ENCODE assay signal across 8 mouse cellular contexts in genomic region chr15:28024965-28025338, GRCm38 (mm10). TPM values are rescaled to one million over a fixed set of nuclear protein-coding genes. Genes with fewer than 3 reads are reported as not detected.
A peak's percentile ranks its signal among the peaks of the same experiment; 100 is the strongest.
DNase-seq lines count a peak whose midpoint lies in the region; ATAC-seq and TF ChIP-seq lines count a peak whose summit lies in the region.

No protein-coding gene starts in this region.

- H3K27ac ChIP-seq in intestine, embryonic 14.5 days (ENCODE audit: low read depth) = peak overlapping the region; percentile 95
- H3K27ac ChIP-seq in liver, embryonic 11.5 days (ENCODE audit: low read depth, low read length) = peak overlapping the region; percentile 86
- H3K27ac ChIP-seq in testis, adult 2 months (ENCODE audit: control insufficient read depth, insufficient read depth, low read depth, low read length) = no peak overlapping the region; the same call in 1 of the 2 replicates

- peaks cover 35% of the 10 kb centered on the region for H3K4me1 ChIP-seq in intestine, embryonic 14.5 days (replicated peaks; ENCODE audit: control insufficient read depth, insufficient read depth, low read length)
- H3K4me1 ChIP-seq in liver, embryonic 11.5 days (replicated peaks; ENCODE audit: control insufficient read depth, insufficient read depth, low read length) = peaks cover 21% of the 10 kb centered on the region
- H3K4me1 ChIP-seq in testis, adult 2 months (ENCODE audit: control insufficient read depth, insufficient read depth, low read length) = peaks cover 17% of the 10 kb centered on the region

- WGBS in intestine, embryonic 14.5 days = under 1% methylated on average over 52 of the region's 54 CpGs
- WGBS in liver, embryonic 11.5 days = under 1% methylated on average over 41 of the region's 54 CpGs

- no peaks in the 10 kb centered on the region for H3K9me3 ChIP-seq in intestine, embryonic 14.5 days (ENCODE audit: control insufficient read depth, low read length)
- H3K9me3 ChIP-seq in liver, embryonic 11.5 days (ENCODE audit: control insufficient read depth, low read length) = no peaks in the 10 kb centered on the region

- no peak for TF ChIP-seq POLR2A in testis, adult 2 months (IDR thresholded peaks at IDR 0.05; ENCODE audit: control insufficient read depth, low read depth, low read length)

- peak overlapping the region; percentile 55 for H3K4me2 ChIP-seq in intestine, embryonic 14.5 days (ENCODE audit: low read length)
- H3K4me2 ChIP-seq in liver, embryonic 11.5 days = peak overlapping the region; percentile 91

- H3K27me3 ChIP-seq in intestine, embryonic 14.5 days (replicated peaks; ENCODE audit: control insufficient read depth, insufficient read depth, low read length) = no peaks in the 10 kb centered on the region
- H3K27me3 ChIP-seq in liver, embryonic 11.5 days (replicated peaks; ENCODE audit: control insufficient read depth, insufficient read depth, low read length) = peaks cover 33% of the 10 kb centered on the region
- no peaks in the 10 kb centered on the region; the same call in 1 of the 2 replicates for H3K27me3 ChIP-seq in testis, adult 2 months (ENCODE audit: control insufficient read depth, insufficient read depth, low read length)

- no peak for TF ChIP-seq CTCF in testis, adult 2 months (IDR thresholded peaks at IDR 0.05; ENCODE audit: control insufficient read depth, insufficient read depth, insufficient replicate concordance, low read depth, low read length)

- peak; percentile 9; the same call in 1 of the 2 replicates for ATAC-seq in intestine, embryonic 14.5 days (replicated peaks; ENCODE audit: low FRiP score, low TSS enrichment, low read depth)
- peak; percentile 4 for ATAC-seq in liver, embryonic 11.5 days (replicated peaks; ENCODE audit: low FRiP score)

- no peaks in the 10 kb centered on the region for H3K36me3 ChIP-seq in intestine, embryonic 14.5 days (ENCODE audit: control insufficient read depth, insufficient read depth, low read length)
- H3K36me3 ChIP-seq in liver, embryonic 11.5 days (ENCODE audit: control insufficient read depth, insufficient read depth, low read length) = no peaks in the 10 kb centered on the region
- no peaks in the 10 kb centered on the region for H3K36me3 ChIP-seq in testis, adult 2 months (ENCODE audit: control insufficient read depth, insufficient read depth, low read length)

- DNase-seq in embryo, embryonic 10 days (ENCODE audit: low spot score) = peak; percentile 48
- no peak for DNase-seq in embryo, embryonic 9.5 days (ENCODE audit: extremely low spot score)
- DNase-seq in cerebellum, postnatal 14 days = peak; percentile 66 to 71
- DNase-seq in gastrocnemius, postnatal 10 days = peak; percentile 69
- peak; percentile 82 for DNase-seq in intestine, embryonic 14.5 days (ENCODE audit: low spot score)
- peak; percentile 72 for DNase-seq in liver, embryonic 11.5 days (ENCODE audit: low spot score)
- peak; percentile 78 for DNase-seq in neural tube, embryonic 10.5 days (ENCODE audit: extremely low spot score, low spot score)

- H3K9ac ChIP-seq in intestine, embryonic 14.5 days (ENCODE audit: low read length) = peak overlapping the region; percentile 94
- H3K9ac ChIP-seq in liver, embryonic 11.5 days (ENCODE audit: low read depth, low read length) = peak overlapping the region; percentile 74

- H3K4me3 ChIP-seq in intestine, embryonic 14.5 days (ENCODE audit: low read depth, low read length) = peak overlapping the region; percentile 90
- H3K4me3 ChIP-seq in liver, embryonic 11.5 days (ENCODE audit: low read depth, low read length) = peak overlapping the region; percentile 81
- H3K4me3 ChIP-seq in testis, adult 2 months (ENCODE audit: control insufficient read depth, low read depth, low read length) = peak overlapping the region; percentile 96

RNA-seq across cellular contexts. Expression of gene Trio, which starts 0.7 kb away (rescaled TPM):
- total RNA-seq in gastrocnemius, postnatal 10 days (2021) = 10 to 100 TPM; 56.2 to 79.7 TPM
- 34.7 and 35.3 TPM in 2 replicates for polyA plus RNA-seq in intestine, embryonic 14.5 days (2014; fragmentation: Nextera tagmentation; extraction: Ambion mirVana)
- polyA plus RNA-seq in liver, embryonic 11.5 days (2014; fragmentation: Nextera tagmentation; extraction: Ambion mirVana) = 9.4 and 14.0 TPM in 2 replicates
- polyA plus RNA-seq in testis, adult 2 months (2012; rRNA removed) = 18.8 and 24.3 TPM in 2 replicates
